Mouse (Mus musculus): ENCODE data around the gene Rad51d. TPM values are rescaled to one million over a fixed set of nuclear protein-coding genes. Genes with fewer than 3 reads are reported as not detected.

Gene Rad51d
- polyA plus RNA-seq, 1 experiment from 2014 or later: 12.3 TPM

GRCm38 (mm10) chr11:82865957-82866356, 24.5 kb downstream of the Rad51d start:
- Histone ChIP-seq H3K4me2 (no peak overlapping the region), H3K9me3 (no peaks in the 10 kb centered on the region), H3K36me3 (no peaks in the 10 kb centered on the region), H3K27ac (no peak overlapping the region), H3K4me1 (replicated peaks) (peaks cover 28% of the 10 kb centered on the region), H3K9ac (no peak overlapping the region), H3K4me3 (no peak overlapping the region), H3K27me3 (no peaks in the 10 kb centered on the region)
- no peak for ATAC-seq (ENCODE audit: low FRiP score)
- WGBS: 81% methylated on average over 10 of the region's 10 CpGs

- H3K4me2 ChIP-seq: no peak overlapping the region
- H3K9ac ChIP-seq: no peak overlapping the region
- H3K4me1 ChIP-seq (replicated peaks): peaks cover 21% of the 10 kb centered on the region
- WGBS: 39% methylated on average over 4 of the region's 4 CpGs
- ATAC-seq (ENCODE audit: low FRiP score): no peak
- H3K27me3 ChIP-seq: no peaks in the 10 kb centered on the region
- H3K27ac ChIP-seq: 0 out of 2 replicates have a peak overlapping the region, but pooled peaks have one; percentile 48
- H3K9me3 ChIP-seq: no peaks in the 10 kb centered on the region
- no peaks in the 10 kb centered on the region for H3K36me3 ChIP-seq
- H3K4me3 ChIP-seq: no peak overlapping the region
These were observed 26.9 kb downstream of the Rad51d start for GRCm38 (mm10) chr11:82863488-82863931.

- Histone ChIP-seq H3K27ac (no peak overlapping the region), H3K9ac (no peak overlapping the region), H3K4me1 (replicated peaks) (peaks cover 21% of the 10 kb centered on the region), H3K27me3 (no peaks in the 10 kb centered on the region), H3K36me3 (no peaks in the 10 kb centered on the region), H3K4me2 (no peak overlapping the region), H3K4me3 (no peak overlapping the region), H3K9me3 (no peaks in the 10 kb centered on the region)
- ATAC-seq (ENCODE audit: low FRiP score): no peak
- 41% methylated on average over 2 of the region's 2 CpGs for WGBS
These were observed 27.4 kb downstream of the Rad51d start for GRCm38 (mm10) chr11:82863059-82863458.

GRCm38 (mm10) chr11:82862638-82863037, 27.8 kb downstream of the Rad51d start:
- H3K4me1 ChIP-seq (replicated peaks): peaks cover 21% of the 10 kb centered on the region
- no peak overlapping the region for H3K4me3 ChIP-seq
- H3K27ac ChIP-seq: peak overlapping the region; percentile 23; the same call in 1 of the 2 replicates
- H3K36me3 ChIP-seq: no peaks in the 10 kb centered on the region
- no peak overlapping the region for H3K9ac ChIP-seq
- H3K4me2 ChIP-seq: no peak overlapping the region
- WGBS: 73% methylated on average over 9 of the region's 9 CpGs
- no peaks in the 10 kb centered on the region for H3K27me3 ChIP-seq
- ATAC-seq (ENCODE audit: low FRiP score): no peak
- no peaks in the 10 kb centered on the region for H3K9me3 ChIP-seq

- Histone ChIP-seq H3K27me3 (no peaks in the 10 kb centered on the region), H3K9me3 (no peaks in the 10 kb centered on the region), H3K27ac (no peak overlapping the region), H3K9ac (no peak overlapping the region), H3K36me3 (no peaks in the 10 kb centered on the region), H3K4me2 (no peak overlapping the region), H3K4me3 (no peak overlapping the region), H3K4me1 (replicated peaks) (peaks cover 21% of the 10 kb centered on the region)
- 70% methylated on average over 8 of the region's 8 CpGs for WGBS
- ATAC-seq (ENCODE audit: low FRiP score): no peak
These were observed 28.9 kb downstream of the Rad51d start for GRCm38 (mm10) chr11:82861558-82861957.

- peaks cover 21% of the 10 kb centered on the region for H3K4me1 ChIP-seq (replicated peaks)
- H3K9ac ChIP-seq: no peak overlapping the region
- no peak overlapping the region for H3K4me3 ChIP-seq
- no peaks in the 10 kb centered on the region for H3K27me3 ChIP-seq
- no peaks in the 10 kb centered on the region for H3K36me3 ChIP-seq
- H3K27ac ChIP-seq: no peak overlapping the region
- ATAC-seq (ENCODE audit: low FRiP score): no peak
- 75% methylated on average over 6 of the region's 6 CpGs for WGBS
- no peaks in the 10 kb centered on the region for H3K9me3 ChIP-seq
- H3K4me2 ChIP-seq: no peak overlapping the region
These were observed 29.7 kb downstream of the Rad51d start for GRCm38 (mm10) chr11:82860759-82861158.

GRCm38 (mm10) chr11:82857307-82857848, 33.0 kb downstream of the Rad51d start:
- no peak overlapping the region for H3K4me2 ChIP-seq
- H3K4me3 ChIP-seq: no peak overlapping the region
- no peak overlapping the region for H3K9ac ChIP-seq
- 75% methylated on average over 13 of the region's 13 CpGs for WGBS
- ATAC-seq (ENCODE audit: low FRiP score): no peak
- no peaks in the 10 kb centered on the region for H3K36me3 ChIP-seq
- H3K4me1 ChIP-seq (replicated peaks): peaks cover 6% of the 10 kb centered on the region; the same call in 1 of the 2 replicates
- no peak overlapping the region for H3K27ac ChIP-seq
- H3K9me3 ChIP-seq: no peaks in the 10 kb centered on the region
- H3K27me3 ChIP-seq: no peaks in the 10 kb centered on the region

GRCm38 (mm10) chr11:82856032-82856431, 34.4 kb downstream of the Rad51d start:
- Histone ChIP-seq H3K9me3 (no peaks in the 10 kb centered on the region), H3K27ac (no peak overlapping the region), H3K4me3 (no peak overlapping the region), H3K9ac (no peak overlapping the region), H3K4me2 (no peak overlapping the region), H3K4me1 (replicated peaks) (peaks cover 8% of the 10 kb centered on the region; the same call in 1 of the 2 replicates), H3K36me3 (no peaks in the 10 kb centered on the region), H3K27me3 (no peaks in the 10 kb centered on the region)
- no peak for ATAC-seq (ENCODE audit: low FRiP score)
- 53% methylated on average over 10 of the region's 10 CpGs for WGBS

- ATAC-seq (ENCODE audit: low FRiP score): no peak
- Histone ChIP-seq H3K4me2 (no peak overlapping the region), H3K27me3 (no peaks in the 10 kb centered on the region), H3K4me1 (replicated peaks) (peaks cover 13% of the 10 kb centered on the region), H3K9me3 (no peaks in the 10 kb centered on the region), H3K27ac (no peak overlapping the region), H3K9ac (no peak overlapping the region), H3K36me3 (no peaks in the 10 kb centered on the region), H3K4me3 (no peak overlapping the region)
- 82% methylated on average over 9 of the region's 9 CpGs for WGBS
These were observed 35.0 kb downstream of the Rad51d start for GRCm38 (mm10) chr11:82855327-82855973.

GRCm38 (mm10) chr11:82854111-82854510, 36.3 kb downstream of the Rad51d start:
- no peaks in the 10 kb centered on the region for H3K27me3 ChIP-seq
- H3K27ac ChIP-seq: no peak overlapping the region
- H3K4me1 ChIP-seq (replicated peaks): peaks cover 23% of the 10 kb centered on the region
- 90% methylated on average over 6 of the region's 6 CpGs for WGBS
- H3K4me3 ChIP-seq: no peak overlapping the region
- H3K9ac ChIP-seq: no peak overlapping the region
- ATAC-seq (ENCODE audit: low FRiP score): no peak
- no peaks in the 10 kb centered on the region for H3K9me3 ChIP-seq
- H3K36me3 ChIP-seq: no peaks in the 10 kb centered on the region
- no peak overlapping the region for H3K4me2 ChIP-seq

GRCm38 (mm10) chr11:82852958-82853357, 37.5 kb downstream of the Rad51d start:
- no peaks in the 10 kb centered on the region for H3K36me3 ChIP-seq
- no peak overlapping the region for H3K4me3 ChIP-seq
- no peak overlapping the region for H3K9ac ChIP-seq
- peaks cover 23% of the 10 kb centered on the region for H3K4me1 ChIP-seq (replicated peaks)
- no peaks in the 10 kb centered on the region for H3K27me3 ChIP-seq
- no peak overlapping the region for H3K4me2 ChIP-seq
- no peaks in the 10 kb centered on the region for H3K9me3 ChIP-seq
- ATAC-seq (ENCODE audit: low FRiP score): no peak
- no peak overlapping the region for H3K27ac ChIP-seq
- 94% methylated on average over 7 of the region's 7 CpGs for WGBS

- Histone ChIP-seq H3K9me3 (no peaks in the 10 kb centered on the region), H3K4me1 (replicated peaks) (peaks cover 23% of the 10 kb centered on the region), H3K36me3 (no peaks in the 10 kb centered on the region), H3K27ac (no peak overlapping the region), H3K27me3 (no peaks in the 10 kb centered on the region), H3K9ac (no peak overlapping the region), H3K4me3 (no peak overlapping the region), H3K4me2 (no peak overlapping the region)
- ATAC-seq (ENCODE audit: low FRiP score): no peak
- WGBS: 86% methylated on average over 10 of the region's 10 CpGs
These were observed 37.9 kb downstream of the Rad51d start for GRCm38 (mm10) chr11:82852540-82852939.

GRCm38 (mm10) chr11:82852115-82852514, 38.3 kb downstream of the Rad51d start:
- Histone ChIP-seq H3K4me3 (no peak overlapping the region), H3K9me3 (no peaks in the 10 kb centered on the region), H3K4me2 (no peak overlapping the region), H3K9ac (no peak overlapping the region), H3K27me3 (no peaks in the 10 kb centered on the region), H3K36me3 (no peaks in the 10 kb centered on the region), H3K27ac (no peak overlapping the region), H3K4me1 (replicated peaks) (peaks cover 23% of the 10 kb centered on the region)
- ATAC-seq (ENCODE audit: low FRiP score): no peak
- WGBS: 88% methylated on average over 11 of the region's 11 CpGs

Data from hindbrain, embryonic 13.5 days (tissue).